Mouse (Mus musculus): ENCODE results near the gene Hapln2.

GRCm38 (mm10) chr3:88033506-88033905, 6.1 kb upstream of the Hapln2 start:
- TF ChIP-seq TAL1 (IDR thresholded peaks at IDR 0.05; ENCODE audit: low read length): no peak
- TF ChIP-seq CTCF (IDR thresholded peaks at IDR 0.05 in 2 of 3, conservative IDR thresholded peaks at IDR 0.05 in 1 of 3; ENCODE audit: control insufficient read depth in 1 of 3, insufficient read depth in 1 of 3, low read depth in 2 of 3, low read length in 3 of 3, poor library complexity in 1 of 3, severe bottlenecking in 1 of 3): no peak
- TF ChIP-seq EP300 (IDR thresholded peaks at IDR 0.05; ENCODE audit: low read depth in 1 of 2, low read length in 2 of 2): no peak
- no peak for TF ChIP-seq MAX (IDR thresholded peaks at IDR 0.05; ENCODE audit: low read length)
- no peak for TF ChIP-seq E2F4 (IDR thresholded peaks at IDR 0.05; ENCODE audit: borderline replicate concordance, low read depth, low read length)
- no peak for TF ChIP-seq POLR2A (IDR thresholded peaks at IDR 0.05; ENCODE audit: control insufficient read depth in 1 of 2, insufficient read depth in 1 of 2, low read depth in 1 of 2, low read length in 2 of 2, poor library complexity in 1 of 2)
- no peak for TF ChIP-seq SMC3 (IDR thresholded peaks at IDR 0.05; ENCODE audit: low read depth, low read length)
- TF ChIP-seq MAFK (IDR thresholded peaks at IDR 0.05; ENCODE audit: borderline replicate concordance, low read depth, low read length): no peak
- TF ChIP-seq ZC3H11A (IDR thresholded peaks at IDR 0.05; ENCODE audit: low read depth, low read length): no peak
- no peak for TF ChIP-seq NELFE (IDR thresholded peaks at IDR 0.05; ENCODE audit: low read depth, low read length)
